Mouse (Mus musculus): ENCODE measurements around the gene Dmrtb1.

Dmrtb1 gene

GRCm38 (mm10) chr4:107636099-107636498 lies 47.9 kb downstream of the Dmrtb1 start:
- in situ Hi-C loops (cut with MboI; ENCODE audit: low pct_unique_long_range_greater_than_20kb in 1 of 2, low sequenced_read_pairs in 2 of 2, unreplicated experiment in 1 of 2), result no loop called here

GRCm38 (mm10) chr4:107634631-107635030 lies 49.4 kb downstream of the Dmrtb1 start:
- in situ Hi-C loops (cut with MboI; ENCODE audit: low pct_unique_long_range_greater_than_20kb in 1 of 2, low sequenced_read_pairs in 2 of 2, unreplicated experiment in 1 of 2), result no loop called here

GRCm38 (mm10) chr4:107628921-107629411 lies 55.1 kb downstream of the Dmrtb1 start:
- in situ Hi-C loops (cut with MboI; ENCODE audit: low pct_unique_long_range_greater_than_20kb in 1 of 2, low sequenced_read_pairs in 2 of 2, unreplicated experiment in 1 of 2), result no loop called here

GRCm38 (mm10) chr4:107628226-107628625 lies 55.8 kb downstream of the Dmrtb1 start:
- in situ Hi-C loops (cut with MboI; ENCODE audit: low pct_unique_long_range_greater_than_20kb in 1 of 2, low sequenced_read_pairs in 2 of 2, unreplicated experiment in 1 of 2), result no loop called here
